Mouse (Mus musculus): Measurements from ENCODE around the gene Mindy4. TPM values are rescaled to one million over a fixed set of nuclear protein-coding genes. Genes with fewer than 3 reads are reported as not detected.
"Not testable (repeated sequence)": the region's sequence is repeated elsewhere in the genome, so short reads cannot be mapped to it uniquely, and the experiment has no call there.

Gene Mindy4
- under 1 TPM; 0.08 to 0.66 TPM for polyA plus RNA-seq (2017; shearing (Covaris generic))

DNA sequence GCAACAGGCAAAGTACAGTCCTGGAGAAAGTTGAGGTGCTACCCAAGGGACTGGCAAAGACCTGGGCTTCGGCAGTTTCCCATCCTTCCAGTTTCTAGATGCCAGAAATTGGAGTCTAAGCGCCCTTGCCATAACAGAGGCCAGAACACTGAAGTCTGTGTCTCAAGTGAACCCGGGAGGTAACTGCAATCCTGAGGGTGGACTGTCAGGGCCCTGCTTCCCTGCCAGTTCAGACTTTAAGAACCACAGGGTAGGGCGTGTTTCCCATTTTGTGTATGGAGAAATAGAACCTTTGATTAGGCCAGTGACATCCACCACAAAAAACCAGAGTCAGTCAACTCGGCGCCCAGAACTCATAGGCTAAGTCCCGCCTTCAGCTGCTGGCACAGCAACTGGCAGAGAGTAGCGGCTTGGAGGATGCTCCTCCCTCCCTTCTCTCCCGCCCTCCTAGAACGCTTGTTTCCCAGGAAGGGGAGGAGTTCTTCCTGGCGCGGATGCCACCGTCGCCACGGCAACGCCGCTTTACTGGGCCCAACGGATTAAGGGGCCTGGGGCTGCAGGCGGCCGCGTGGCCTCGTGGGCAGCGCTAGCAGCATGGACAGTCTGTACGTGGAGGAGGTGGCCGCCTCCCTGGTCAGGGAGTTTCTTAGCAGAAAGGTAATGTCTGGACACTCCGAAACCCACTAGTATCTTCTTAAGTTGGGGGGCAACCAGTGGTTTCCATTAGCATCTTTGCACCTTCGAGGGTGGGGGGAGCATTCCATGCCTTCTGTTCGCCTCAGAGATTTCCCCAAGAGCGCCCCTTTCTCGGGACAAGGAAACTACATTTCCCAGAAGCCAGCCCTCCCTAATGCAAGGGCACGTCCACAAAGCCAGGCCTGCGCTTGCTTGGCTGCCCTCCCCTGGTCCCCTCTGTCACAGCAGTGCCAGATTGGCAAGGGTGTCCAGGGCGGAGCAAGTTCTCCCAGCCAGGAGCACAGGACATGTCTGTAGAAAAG is at the start of gene Mindy4:
Mindy4 (plus strand) TSS at position 471 of the 998 bp plus-strand sequence.
- ATAC-seq, result peak; percentile 72

GRCm38 (mm10) chr6:55159256-55159655 is 43.9 kb upstream of the Mindy4 start:
- ATAC-seq, result no peak

GRCm38 (mm10) chr6:55161311-55161761 is 41.8 kb upstream of the Mindy4 start:
- ATAC-seq, result no peak

DNA sequence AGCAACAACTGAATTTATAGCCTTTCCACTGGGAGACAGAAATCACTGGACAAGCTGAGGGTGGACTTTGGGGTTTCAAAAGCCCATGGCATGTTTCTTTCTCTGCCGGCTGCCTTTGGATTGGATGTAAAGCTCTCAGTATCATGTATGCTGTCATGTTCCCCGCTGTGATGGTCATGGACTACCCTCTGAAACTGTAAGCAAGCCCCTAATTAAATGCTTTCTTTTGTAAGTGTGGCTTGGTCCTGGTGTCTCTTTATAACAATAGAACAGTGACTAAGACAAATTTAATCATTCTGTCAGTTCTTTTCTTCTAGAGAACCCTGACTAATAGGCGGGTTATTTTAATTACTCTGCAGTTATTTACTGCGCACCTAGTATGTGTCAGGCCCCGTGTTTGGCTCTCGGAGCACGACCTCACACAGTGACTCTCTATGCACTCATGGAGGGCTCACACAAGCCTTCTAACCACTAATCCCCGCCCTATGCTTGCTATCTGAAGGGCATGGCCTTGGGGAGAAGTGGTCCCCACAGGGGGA is 40.1 kb upstream of the Mindy4 start:
- no peak for ATAC-seq

GRCm38 (mm10) chr6:55166777-55167463 is 36.3 kb upstream of the Mindy4 start:
- ATAC-seq, result peak; percentile 76

GRCm38 (mm10) chr6:55169818-55170217 is 33.4 kb upstream of the Mindy4 start:
- no peak for ATAC-seq

GRCm38 (mm10) chr6:55171638-55172037 is 31.5 kb upstream of the Mindy4 start:
- no peak for ATAC-seq

DNA sequence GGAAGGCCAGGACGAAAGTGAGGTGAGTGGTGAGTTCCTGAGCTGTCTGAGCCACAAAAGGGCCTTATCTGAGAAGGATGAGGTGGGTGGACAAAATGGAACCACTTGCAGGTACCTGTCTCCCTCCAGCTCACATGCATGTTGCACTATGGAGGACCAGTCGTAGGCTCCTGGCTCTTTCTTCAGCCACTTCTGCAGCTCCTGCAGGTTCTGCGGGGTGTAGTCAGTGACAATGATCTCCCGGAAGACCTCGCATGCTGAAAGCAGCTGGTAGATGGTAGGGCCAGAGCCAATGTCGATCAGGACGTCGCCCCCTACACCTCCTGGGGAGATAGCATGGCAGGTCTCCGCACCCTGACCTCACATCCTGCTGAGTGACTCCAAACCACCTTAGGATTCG is 30.0 kb upstream of the Mindy4 start:
- no peak for ATAC-seq

DNA sequence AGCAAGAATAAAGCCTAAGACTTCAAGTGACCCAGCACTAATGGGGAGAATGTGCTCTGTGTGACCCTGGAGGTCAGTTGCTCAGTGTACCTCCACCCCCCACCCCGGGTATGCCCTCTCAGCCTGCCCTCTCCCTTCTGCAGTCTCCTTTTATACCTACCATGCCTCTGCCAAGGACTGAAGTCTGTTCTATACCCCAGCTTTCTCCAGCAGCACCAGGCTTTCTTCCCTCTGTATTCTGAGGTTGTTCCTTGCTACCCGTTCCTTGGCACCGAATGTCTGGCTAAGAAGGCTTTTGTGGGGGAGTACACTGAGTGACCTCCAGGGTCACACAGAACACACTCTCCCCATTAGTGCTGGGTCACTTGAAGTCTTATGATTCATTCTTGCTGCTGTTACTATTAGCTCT is 29.2 kb upstream of the Mindy4 start:
- ATAC-seq, result no peak

GRCm38 (mm10) chr6:55174741-55175181 is 28.4 kb upstream of the Mindy4 start, which contains the start of gene Inmt:
Gene Inmt, minus strand, starts transcription at chr6:55175043.
- ATAC-seq, result no peak

DNA sequence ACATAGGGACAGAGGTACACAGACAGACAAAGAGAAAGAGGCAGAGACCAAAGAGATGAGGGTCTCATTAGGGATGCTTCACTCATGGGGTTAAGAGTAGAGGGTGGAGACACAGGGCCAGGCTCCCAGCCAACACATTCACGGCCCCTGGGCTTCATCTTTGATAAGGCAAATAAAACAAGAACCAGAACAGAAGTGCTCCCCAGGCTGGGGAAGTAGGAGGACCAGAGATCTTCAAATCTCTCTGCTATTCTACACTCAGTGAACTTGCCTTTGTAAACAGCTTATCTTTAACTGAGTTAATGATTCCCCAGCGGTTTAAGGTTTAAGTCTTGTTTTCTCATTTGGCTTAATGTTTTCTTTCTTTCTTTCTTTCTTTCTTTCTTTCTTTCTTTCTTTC is 27.7 kb upstream of the Mindy4 start:
- no peak for ATAC-seq

DNA sequence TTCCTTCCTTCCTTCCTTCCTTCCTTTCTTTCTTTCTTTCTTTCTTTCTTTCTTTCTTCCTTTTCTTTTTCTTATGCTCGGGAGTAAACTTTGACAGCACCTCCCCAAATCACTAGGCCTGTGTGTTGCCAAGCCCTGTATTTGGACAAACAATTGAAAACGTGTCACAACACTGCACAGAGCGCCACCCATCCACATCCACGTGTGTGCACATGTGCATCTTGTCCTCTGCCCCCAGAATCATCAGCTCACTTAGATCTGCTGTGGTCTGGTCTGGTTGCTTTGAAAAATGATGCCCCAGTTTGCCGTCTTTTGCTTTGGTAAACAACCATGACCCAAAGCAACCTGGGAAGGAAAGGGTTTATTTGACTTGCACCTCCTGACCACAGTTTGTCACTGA is 27.3 kb upstream of the Mindy4 start:
- ATAC-seq, result no peak

DNA sequence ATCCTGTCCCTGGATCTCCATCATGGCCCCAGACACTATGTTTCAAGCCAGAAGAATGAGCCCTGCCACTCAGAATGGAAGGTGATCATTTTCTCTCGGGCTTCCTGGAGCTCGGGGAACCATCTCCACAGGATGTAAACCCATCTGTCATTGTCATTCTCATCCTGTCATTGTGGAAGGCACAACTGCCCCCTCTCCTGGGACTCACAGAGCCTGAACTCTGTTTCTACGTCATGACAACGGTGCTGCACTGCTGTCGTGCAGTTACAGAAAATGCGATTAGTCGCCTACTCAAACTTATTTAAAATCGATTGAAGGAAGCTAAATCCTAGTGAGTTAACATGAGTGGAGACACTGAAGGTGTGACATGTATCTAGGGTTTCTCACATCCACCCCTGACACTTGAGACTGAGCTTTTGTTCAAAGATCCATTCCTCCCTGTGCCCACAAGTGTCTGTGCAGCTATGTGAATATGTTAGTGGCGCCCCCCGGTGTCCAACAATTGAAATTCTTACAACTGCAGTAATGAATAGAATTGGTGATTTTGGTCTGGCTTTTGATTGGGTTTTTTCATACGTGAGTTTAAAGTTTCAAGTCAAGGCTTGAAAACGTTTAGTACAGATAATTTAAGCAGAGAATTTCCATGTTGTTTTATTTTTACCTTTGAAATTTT is 26.0 kb upstream of the Mindy4 start:
- no peak for ATAC-seq

DNA sequence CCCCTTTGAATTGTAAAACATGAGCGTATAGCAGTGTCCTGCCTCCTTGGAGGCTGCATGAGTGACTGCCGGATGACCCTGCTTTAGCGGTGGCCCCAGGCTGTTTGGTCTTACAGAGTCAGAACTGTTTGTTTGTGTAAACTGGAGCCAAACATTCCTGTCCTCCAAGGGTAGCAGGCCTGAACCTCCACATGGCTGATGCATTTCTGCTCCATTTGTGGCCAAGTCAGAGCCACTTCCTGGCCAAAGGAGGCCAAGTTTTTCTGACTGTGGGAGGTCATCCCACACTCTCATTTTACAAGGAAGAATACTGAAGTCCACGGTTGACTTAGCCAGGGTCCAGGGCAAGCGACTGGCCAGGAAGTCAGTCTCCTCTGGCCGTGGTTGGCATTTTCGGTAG is 23.6 kb upstream of the Mindy4 start:
- no peak for ATAC-seq

DNA sequence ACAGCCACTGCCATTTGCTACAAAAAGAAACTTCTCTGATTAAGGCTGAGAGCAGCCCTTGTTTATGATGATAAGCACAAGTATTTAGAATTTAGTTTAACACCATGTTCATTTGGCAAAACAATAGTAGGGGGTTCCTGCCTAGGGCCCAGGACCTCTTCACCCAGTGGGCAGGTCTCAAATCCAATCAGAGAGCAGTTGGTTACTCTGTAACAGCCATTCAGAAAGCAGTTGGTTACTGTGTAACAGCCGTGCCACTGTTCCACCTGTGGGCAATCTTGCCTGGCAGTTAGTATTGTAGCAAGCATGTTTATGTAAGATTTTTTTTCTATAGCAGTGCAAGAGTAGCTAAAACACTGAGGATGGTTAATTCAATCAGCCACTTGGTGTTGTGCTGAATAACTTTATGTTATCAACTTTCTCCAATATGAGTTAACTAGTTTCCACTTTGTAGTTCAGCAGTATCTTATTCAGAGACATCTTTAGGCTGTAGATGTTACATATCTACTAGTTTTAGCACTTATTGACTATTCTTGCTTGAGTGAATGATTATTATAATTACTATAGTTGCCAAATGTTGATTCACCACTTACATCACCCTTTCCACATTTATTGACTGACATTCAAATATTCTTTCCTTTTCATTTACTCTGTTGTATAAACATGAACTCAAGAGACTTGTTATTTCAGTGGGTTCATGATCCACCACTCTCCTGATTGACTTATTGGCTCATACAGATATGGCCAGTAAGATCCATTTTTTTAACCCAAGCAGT is 20.3 kb upstream of the Mindy4 start:
- ATAC-seq, result no peak

DNA sequence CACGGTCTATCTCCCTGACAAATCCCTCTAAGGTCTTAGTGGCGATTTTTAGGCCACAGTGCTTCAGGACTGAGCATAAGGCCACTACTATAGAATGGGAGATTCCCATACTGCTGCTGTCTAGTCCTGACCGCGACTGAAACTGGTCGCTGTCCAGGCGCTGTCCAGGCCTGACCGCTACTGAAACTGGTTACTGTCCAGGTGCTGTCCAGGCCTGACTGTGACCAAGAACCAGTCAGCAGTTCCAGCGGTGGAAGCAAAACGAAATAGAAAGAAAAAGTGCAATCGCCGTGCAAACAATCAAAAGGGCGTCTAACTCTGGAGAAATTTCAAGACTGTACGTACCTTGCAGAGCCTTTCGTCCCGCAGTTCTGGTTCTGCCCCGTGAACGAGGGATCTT is 15.4 kb upstream of the Mindy4 start:
- ATAC-seq, result not testable (repeated sequence)

GRCm38 (mm10) chr6:55189406-55189805 is 13.8 kb upstream of the Mindy4 start:
- ATAC-seq, result no peak

DNA sequence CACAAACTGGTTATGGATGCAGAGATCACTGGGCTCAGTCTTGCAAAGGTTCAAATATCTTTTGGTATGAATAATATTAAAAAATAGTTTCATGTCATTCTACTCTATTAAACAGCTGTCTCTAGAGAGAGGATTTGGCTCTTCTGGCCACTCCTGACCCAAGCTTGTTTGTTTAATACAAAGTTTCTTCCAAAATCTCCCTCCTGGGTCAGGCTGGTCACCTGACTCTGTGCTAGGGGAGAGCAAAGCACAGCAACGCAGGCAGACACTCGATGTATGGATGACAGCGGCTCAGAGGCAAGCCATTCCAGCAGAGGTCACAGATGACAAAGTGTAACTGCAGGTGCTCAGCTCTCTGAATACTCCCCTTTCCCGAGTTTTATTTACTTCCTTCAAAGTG is 11.6 kb upstream of the Mindy4 start:
- no peak for ATAC-seq

DNA sequence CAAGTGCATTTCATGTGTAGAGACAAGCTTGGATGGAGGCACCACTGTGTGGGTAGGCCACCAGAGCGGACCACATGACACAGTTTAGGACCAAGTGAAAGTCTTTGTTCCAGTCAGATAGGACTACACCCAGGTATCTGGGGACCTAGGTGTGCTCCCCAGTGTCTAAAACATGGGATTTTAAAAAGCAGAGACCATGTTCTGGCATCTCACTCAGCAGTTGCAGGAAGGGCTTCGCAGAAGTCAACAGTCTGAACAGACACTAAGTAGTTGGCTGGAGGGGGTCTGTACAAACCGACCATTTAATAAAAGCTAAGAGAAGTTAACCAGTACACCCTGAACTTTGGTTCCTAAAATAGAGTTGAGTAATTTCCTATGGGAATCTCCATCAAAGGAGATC is 10.0 kb upstream of the Mindy4 start:
- ATAC-seq, result no peak

- no peak for ATAC-seq
Measured at GRCm38 (mm10) chr6:55199047-55199446, 4.1 kb upstream of the Mindy4 start.

- no peak for ATAC-seq
Measured at GRCm38 (mm10) chr6:55203931-55204330, 748 bp downstream of the Mindy4 start.

- ATAC-seq, result no peak
Measured at GRCm38 (mm10) chr6:55207786-55208185, 4.6 kb downstream of the Mindy4 start.

All from CD4-positive, CD25-positive, alpha-beta regulatory T cell, adult 4 months (primary cell).